Mouse (Mus musculus): ENCODE measurements around the gene Ncoa7.
A peak's percentile ranks its signal among the peaks of the same experiment; 100 is the strongest.

Gene Ncoa7

GRCm38 (mm10) chr10:30802681-30803586, at the start of gene Ncoa7:
TSS of gene Ncoa7 (minus strand) at chr10:30803326.
- peak; percentile 84 for DNase-seq (ENCODE audit: low read depth, low spot score)

- DNase-seq (ENCODE audit: low read depth, low spot score), result no peak
These were observed 42.1 kb upstream of the Ncoa7 start for GRCm38 (mm10) chr10:30845101-30845825.

GRCm38 (mm10) chr10:30844191-30845010, 41.3 kb upstream of the Ncoa7 start:
- DNase-seq (ENCODE audit: low read depth, low spot score), result peak; percentile 21

GRCm38 (mm10) chr10:30843438-30844190, 40.5 kb upstream of the Ncoa7 start:
- DNase-seq (ENCODE audit: low read depth, low spot score), result peak; percentile 39

GRCm38 (mm10) chr10:30842643-30843437, 39.7 kb upstream of the Ncoa7 start, which contains the start of gene Hey2:
TSS of gene Hey2 (minus strand) at chr10:30842801.
- peak; percentile 97 for DNase-seq (ENCODE audit: low read depth, low spot score)

GRCm38 (mm10) chr10:30842228-30842627, 39.1 kb upstream of the Ncoa7 start:
- no peak for DNase-seq (ENCODE audit: low read depth, low spot score)

GRCm38 (mm10) chr10:30840824-30841223, 37.7 kb upstream of the Ncoa7 start:
- no peak for DNase-seq (ENCODE audit: low read depth, low spot score)

GRCm38 (mm10) chr10:30838188-30838587, 35.1 kb upstream of the Ncoa7 start:
- DNase-seq (ENCODE audit: low read depth, low spot score), result peak; percentile 69

- DNase-seq (ENCODE audit: low read depth, low spot score), result peak; percentile 27
These were observed 21.9 kb upstream of the Ncoa7 start for GRCm38 (mm10) chr10:30825049-30825448.

- peak; percentile 88 for DNase-seq (ENCODE audit: low read depth, low spot score)
These were observed 7.8 kb upstream of the Ncoa7 start for GRCm38 (mm10) chr10:30810967-30811293.

- DNase-seq (ENCODE audit: low read depth, low spot score), result peak; percentile 54
These were observed 7.3 kb upstream of the Ncoa7 start for GRCm38 (mm10) chr10:30810247-30810966.

- DNase-seq (ENCODE audit: low read depth, low spot score), result peak; percentile 23
These were observed 594 bp upstream of the Ncoa7 start for GRCm38 (mm10) chr10:30803587-30804253.

GRCm38 (mm10) chr10:30802033-30802432, 1.1 kb downstream of the Ncoa7 start:
- DNase-seq (ENCODE audit: low read depth, low spot score), result peak; percentile 65

- peak; percentile 33 for DNase-seq (ENCODE audit: low read depth, low spot score)
These were observed 3.2 kb downstream of the Ncoa7 start for GRCm38 (mm10) chr10:30799713-30800450.

- no peak for DNase-seq (ENCODE audit: low read depth, low spot score)
These were observed 6.5 kb downstream of the Ncoa7 start for GRCm38 (mm10) chr10:30796469-30797261.

GRCm38 (mm10) chr10:30791016-30791415, 12.1 kb downstream of the Ncoa7 start:
- no peak for DNase-seq (ENCODE audit: low read depth, low spot score)

- no peak for DNase-seq (ENCODE audit: low read depth, low spot score)
These were observed 13.6 kb downstream of the Ncoa7 start for GRCm38 (mm10) chr10:30789521-30789920.
